Mouse (Mus musculus) lung, postnatal 10 days (tissue): ENCODE measurements at regions not wholly inside any gene's neighbourhood (a gene's known extent, or its start where the extent isn't known, plus 50 kb on each side); places are given as distances from the start of the nearest gene placed in this dataset.
A peak's percentile ranks its signal among the peaks of the same experiment; 100 is the strongest.

Experiments
- DNase-seq: peaks from one replicate; pipeline ENCODE4 v3.0.0; 2021

- no peak for DNase-seq
Measured at GRCm38 (mm10) chr2:174848981-174849681, 88.7 kb downstream of the Edn3 start.

- no peak for DNase-seq
Measured at GRCm38 (mm10) chr2:174850860-174851259, 90.4 kb downstream of the Edn3 start.

GRCm38 (mm10) chr2:174851525-174852330 lies 91.3 kb downstream of the Edn3 start:
- DNase-seq = peak; percentile 87

- DNase-seq = no peak
Measured at GRCm38 (mm10) chr2:174853786-174854185, 93.4 kb downstream of the Edn3 start.

- no peak for DNase-seq
Measured at GRCm38 (mm10) chr2:174855548-174855947, 95.1 kb downstream of the Edn3 start.

DNA sequence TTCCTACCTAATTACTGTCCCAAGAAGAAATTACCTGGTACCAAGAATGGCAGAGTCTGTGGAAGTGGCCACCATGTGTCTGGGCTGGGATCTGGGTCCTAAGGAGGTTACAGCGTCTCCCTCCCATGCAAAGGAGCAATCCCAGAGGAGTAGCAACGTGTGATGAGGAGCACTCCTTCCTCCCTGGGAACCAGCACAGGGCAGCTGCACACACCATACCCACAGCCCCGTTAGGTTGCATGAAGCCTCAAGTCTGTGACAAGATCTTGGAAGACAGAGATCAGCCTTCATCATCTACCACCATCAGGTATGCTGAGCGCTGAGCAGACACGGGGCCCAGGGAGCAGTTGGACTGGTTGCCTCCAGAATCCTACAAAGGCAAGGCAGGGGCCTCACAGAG lies 95.7 kb downstream of the Edn3 start:
- no peak for DNase-seq

DNA sequence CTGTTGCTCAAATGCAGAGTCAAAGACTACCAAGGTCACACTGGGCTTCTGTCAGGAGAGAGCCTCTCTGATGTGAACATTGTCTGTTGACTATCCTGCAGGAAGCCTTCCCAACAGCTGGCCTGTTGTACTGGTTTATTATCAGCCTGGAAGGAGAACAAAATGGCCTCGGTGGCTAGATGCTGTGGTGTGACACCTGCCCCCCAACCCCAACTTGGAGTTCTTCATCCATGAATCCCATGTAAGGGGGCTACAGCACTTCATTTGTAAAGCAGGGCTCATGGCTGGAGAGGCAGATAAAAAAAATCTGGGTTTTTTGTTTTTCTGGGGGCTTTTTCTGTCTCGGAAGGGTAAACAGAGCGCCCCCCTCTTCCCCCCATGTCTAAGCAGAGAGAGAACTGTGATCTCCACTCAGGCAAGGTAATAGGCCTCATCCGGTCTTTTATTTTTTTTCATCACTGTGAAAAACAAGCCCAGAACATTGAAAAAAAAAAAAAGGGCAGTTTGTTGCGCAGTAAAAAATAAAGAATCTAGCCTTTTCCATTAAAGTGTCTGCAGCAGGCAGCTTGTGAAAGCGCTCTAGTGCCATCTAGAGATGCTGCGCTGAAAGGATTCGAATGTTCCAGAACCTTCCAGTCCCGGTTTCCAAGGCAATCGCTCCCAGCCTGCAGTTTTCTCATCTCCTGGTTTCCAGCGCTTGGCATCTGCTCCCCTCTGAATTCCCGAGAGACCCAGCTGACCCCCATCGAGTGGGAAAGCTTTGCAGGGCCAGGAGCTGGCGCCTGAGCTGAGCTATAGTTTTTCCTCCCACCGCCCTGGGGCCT lies 97.8 kb downstream of the Edn3 start:
- peak; percentile 91 for DNase-seq

DNA sequence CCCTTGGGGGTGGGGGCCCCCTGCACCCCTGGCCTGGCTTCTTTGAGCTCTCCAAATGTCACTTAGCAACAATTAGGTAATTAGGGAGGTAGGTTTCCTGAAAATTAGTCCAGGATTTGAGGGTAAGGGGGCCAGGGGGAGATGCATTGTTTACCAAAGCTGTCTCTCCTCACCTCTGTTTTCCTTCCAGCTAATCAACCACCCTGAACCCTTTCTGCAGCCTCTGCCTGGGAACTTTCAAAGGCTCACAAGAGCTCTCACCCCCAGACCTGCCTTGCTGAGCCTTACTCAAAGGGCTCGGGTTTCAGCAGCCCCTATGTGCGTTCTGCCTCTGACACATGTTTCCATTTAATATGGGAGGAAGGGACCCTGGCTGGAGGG lies 98.4 kb downstream of the Edn3 start:
- no peak for DNase-seq

DNA sequence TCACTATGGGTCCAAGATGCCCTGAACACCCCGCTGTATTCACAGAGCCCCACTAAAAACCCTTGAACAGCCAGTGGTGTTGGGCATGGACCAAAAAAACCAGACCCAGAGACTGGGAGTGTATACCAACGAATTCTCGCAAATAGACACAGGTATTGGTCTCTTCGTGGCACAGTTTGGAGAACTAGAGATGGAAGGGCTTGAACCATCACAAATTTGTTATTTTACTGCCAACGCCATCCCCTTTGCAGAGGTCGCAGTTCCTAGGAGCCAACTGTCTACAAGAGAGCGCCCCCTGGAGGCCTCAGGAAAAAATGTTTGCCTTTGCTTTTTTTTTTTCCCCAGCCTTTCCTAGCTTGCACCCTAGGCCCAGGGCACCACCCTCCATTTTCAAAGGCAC lies 99.1 kb downstream of the Edn3 start:
- peak; percentile 28 for DNase-seq

- DNase-seq = no peak
Measured at GRCm38 (mm10) chr2:174864657-174865056, 104.2 kb downstream of the Edn3 start.

GRCm38 (mm10) chr2:174866546-174866945 lies 106.1 kb downstream of the Edn3 start:
- no peak for DNase-seq

GRCm38 (mm10) chr2:174867397-174867796 lies 107.0 kb downstream of the Edn3 start:
- DNase-seq = no peak

DNA sequence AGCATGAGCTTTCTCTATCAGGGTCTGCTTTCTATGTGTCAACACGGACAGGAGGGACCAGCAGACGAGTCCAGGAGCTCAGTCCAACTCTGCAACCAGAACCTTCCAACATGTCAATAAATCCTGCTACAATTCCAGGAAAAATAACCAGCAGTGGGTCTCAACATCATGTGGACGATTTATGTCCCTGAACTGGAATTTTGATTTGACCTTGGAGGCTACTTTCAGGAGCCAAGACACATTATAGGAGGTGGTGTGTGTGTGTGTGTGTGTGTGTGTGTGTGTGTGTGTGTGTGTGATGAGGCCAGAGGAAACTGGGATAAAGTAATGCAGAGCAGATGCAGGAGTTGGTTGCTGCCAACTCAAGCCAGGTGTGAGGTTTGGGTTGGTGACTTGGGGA lies 107.8 kb downstream of the Edn3 start:
- DNase-seq = no peak

DNA sequence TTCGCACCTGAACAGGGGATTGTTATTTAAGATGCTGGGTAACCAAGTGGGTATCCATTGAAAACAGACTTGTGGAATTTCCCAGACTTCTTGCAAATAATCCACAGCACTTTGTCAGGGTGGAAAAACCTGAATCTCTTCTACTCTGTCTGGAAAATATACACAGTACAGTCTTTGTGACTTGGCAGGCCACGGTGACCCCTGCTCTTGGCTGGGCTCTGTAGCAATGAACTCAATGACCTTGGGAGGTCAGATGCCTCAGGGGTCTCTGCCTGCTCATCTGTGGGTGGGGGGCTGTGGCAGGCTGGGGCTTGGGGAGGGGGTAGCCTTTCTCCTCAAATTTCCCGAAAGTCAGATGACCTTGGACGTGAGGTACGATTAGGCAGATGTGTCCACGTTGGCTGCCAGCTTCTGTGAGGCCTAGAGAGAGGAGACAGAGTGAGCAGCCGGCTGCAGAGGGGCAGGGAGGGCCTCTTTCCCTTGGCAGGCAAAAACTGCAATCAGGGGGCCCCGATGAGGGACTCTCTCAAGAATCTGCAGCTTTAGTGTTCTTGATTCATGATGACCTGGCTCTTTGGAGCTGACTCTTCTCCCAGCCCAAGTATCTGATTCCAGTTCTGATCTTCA lies 108.4 kb downstream of the Edn3 start:
- DNase-seq = peak; percentile 45

GRCm38 (mm10) chr2:174870284-174870683 lies 109.9 kb downstream of the Edn3 start:
- DNase-seq = no peak

DNA sequence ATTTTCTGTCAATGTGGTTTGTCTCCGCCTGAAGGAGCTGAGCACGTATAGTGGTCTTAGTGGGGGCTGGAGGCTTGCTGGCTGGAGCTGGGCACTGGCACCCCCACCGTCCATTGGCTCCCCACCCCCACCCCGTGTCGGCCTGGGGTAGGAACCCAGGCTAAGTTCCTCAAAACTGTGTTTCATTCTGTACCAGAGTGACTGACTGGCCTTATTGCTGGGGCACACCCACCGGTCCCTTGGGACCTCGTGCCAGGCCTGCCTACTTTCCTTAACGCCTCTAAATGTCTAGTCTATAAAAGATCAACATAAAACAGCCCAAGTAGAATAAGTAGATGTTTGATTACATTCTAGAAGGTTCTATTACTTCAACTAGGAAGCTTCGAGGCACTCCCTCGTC lies 110.8 kb downstream of the Edn3 start:
- peak; percentile 18 for DNase-seq

DNA sequence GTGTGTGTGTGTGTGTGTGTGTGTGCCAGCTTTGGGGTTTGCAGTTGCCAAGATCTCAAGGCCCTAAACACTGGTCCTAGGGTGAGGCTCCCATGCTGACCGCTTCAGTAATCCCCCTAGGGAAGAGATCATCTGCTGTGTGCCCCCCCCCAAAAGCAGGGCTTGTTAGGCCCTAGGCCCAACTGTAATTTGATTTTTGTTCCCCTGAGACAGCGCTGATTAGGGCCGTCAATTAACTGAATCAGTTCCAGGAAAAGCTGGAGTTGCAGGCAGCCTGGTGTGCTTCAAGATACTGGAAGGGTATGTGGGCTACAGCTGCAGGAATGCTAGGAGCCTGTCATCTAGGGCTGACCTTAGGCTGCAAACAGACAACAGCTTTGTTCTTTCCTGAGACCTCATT lies 111.4 kb downstream of the Edn3 start:
- DNase-seq = no peak

DNA sequence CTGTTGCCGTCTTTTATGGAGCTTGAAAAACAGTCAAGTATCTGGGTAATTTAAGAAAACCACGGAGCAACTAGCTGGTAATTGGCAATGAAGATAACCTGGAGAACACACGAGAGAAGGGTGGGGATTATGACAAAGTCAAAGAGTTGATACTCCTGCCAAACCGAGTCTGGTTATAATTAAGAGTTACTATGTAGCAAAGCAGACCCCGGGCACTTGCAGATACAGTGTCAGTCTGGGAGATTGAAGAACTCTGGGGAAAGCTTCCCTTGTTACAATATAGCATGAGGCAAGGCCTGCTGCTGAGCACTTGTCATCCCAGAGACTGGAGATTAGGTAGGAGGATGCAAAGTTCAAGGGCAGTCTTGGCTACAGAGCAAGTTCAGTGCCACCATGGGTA lies 116.5 kb downstream of the Edn3 start:
- DNase-seq = no peak

DNA sequence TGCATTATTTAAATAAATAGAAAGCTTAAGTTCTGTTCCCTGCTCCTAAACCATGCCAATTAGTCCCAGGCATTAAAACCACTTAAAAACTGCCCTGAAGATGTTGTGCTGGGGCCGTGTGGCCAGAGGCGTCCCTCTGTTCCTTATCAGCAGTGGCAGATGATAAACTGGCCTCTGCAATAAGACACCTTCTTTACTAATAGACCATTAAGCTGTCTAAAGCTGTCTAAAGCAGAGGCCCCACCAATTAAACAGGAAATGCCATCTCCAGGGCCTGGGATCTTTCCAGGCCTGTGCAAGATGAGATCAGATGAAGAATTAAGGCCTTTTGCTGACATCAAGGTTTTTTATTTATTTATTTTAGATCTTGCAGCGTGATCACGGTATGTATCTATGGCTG lies 118.6 kb downstream of the Edn3 start:
- DNase-seq = no peak

DNA sequence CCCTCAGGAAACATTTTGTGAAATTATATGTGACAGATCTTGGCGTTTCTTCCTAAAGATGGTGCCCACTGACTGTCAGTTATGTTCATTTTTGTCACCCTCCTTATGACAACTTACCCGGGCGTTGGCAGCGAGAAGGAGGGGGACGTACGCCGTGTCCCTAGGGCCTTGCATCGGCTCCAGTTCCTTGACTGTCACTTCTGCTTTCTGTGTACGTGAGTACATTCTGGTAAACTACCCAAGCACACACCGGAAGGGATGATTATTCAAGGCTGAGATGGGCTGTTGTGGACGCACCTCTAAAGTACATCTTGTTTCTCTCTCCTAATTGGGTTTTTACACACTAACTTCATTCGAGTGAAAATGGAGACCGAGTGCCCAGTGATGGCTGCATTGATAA lies 120.2 kb downstream of the Edn3 start:
- no peak for DNase-seq

DNA sequence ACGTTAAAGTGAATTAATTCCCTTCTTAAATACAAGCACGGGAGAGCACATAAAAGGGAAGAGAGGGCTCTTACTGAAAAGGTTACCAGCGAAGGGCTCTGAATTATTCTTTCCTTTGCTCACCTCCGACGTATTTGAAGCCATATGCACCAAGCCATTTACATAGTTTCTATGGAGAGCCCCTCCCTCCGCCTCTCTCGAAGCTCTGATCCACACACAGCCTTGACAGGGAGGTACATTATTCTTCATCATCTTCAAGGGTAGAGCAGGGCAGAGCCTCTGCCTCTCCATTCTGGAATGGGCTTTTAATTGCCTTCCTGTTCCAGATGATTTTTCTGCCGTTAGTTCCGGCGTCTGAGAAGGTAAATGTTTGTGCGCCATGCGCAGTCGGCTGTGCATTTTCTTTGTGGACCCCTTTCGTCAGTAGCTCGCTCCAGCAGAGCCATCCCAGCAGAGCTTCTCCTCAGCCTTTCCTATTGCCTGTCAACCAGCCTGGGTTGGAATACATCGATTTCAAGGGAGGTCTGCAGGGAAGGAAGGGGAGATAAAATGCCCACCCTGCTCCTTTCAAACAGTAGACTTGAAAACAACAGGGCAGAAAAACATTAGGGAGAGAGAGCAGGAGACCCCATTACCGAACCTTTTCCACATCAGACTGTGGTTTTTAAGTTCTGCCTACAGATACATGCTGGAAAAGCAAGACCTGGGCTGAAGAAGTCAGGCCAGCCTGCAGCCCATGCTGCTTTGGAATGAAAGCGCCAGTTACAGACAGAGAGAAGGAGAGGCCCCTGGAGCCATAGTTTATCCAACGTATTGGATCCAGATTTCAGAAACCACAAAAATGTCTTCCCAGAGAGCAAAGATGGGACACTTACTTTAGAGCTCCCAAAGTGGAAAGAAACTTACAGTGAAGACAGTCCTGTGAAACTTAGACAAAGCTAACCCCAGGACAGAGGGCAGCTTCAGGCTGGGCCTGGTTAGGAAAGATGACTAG lies 124.1 kb downstream of the Edn3 start:
- DNase-seq = no peak

DNA sequence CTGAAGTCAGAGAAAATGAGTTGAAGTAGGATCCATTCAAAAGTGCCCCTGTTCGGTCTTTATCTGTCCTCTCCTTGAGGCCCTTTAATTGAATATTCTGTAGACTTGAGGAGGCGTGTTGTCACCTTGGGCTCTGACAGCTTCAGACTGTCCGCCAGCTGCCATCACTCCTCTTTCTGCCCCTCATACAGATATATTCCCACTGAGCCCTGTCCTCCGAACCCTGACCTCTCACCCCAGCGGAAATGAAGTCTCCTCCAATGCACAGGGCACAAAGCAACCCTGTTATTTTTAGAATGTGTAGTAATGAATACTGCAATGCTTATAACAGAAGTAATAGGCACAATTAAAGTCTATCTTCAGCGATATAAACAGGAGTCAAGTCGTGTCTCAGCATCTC lies 117.4 kb upstream of the Gm14444 start:
- peak; percentile 46 for DNase-seq
